Mouse (Mus musculus) adrenal gland (tissue): Measurements from ENCODE around the gene Ccndbp1.

ENCODE experiments used
- microRNA-seq, 2 experiments: library from miRNA; unstranded; fragments of <30 nt; microRNA quantifications; one replicate each; pipeline ENCODE4; 2019

Gene Ccndbp1

Small RNAs within 50 kb of the gene (microRNA-seq; reads per million reads assigned to microRNA genes)
- 0 to 0.11 reads per million in 2 experiments for gene Gm44325
